Mouse (Mus musculus): Measurements from ENCODE around the gene Rxrg.

Rxrg gene

GRCm38 (mm10) chr1:167644866-167645537, 46.8 kb downstream of the Rxrg start:
- peak; percentile 6 for DNase-seq (ENCODE audit: low read depth)

- DNase-seq (ENCODE audit: low read depth): no peak
Observed at GRCm38 (mm10) chr1:167648670-167649069, 50.5 kb downstream of the Rxrg start.

GRCm38 (mm10) chr1:167649122-167649633, 51.0 kb downstream of the Rxrg start:
- DNase-seq (ENCODE audit: low read depth): no peak

GRCm38 (mm10) chr1:167652336-167652735, 54.2 kb downstream of the Rxrg start:
- no peak for DNase-seq (ENCODE audit: low read depth)

- DNase-seq (ENCODE audit: low read depth): no peak
Observed at GRCm38 (mm10) chr1:167659065-167659464, 60.9 kb downstream of the Rxrg start.

- DNase-seq (ENCODE audit: low read depth): peak; percentile 81
Observed at GRCm38 (mm10) chr1:167660521-167661101, 62.4 kb downstream of the Rxrg start.

- no peak for DNase-seq (ENCODE audit: low read depth)
Observed at GRCm38 (mm10) chr1:167661123-167661522, 62.9 kb downstream of the Rxrg start.

GRCm38 (mm10) chr1:167663136-167663535, 65.0 kb downstream of the Rxrg start:
- no peak for DNase-seq (ENCODE audit: low read depth)

- DNase-seq (ENCODE audit: low read depth): no peak
Observed at GRCm38 (mm10) chr1:167669796-167670195, 71.6 kb downstream of the Rxrg start.

GRCm38 (mm10) chr1:167672433-167672987, 74.3 kb downstream of the Rxrg start:
- no peak for DNase-seq (ENCODE audit: low read depth)

- no peak for DNase-seq (ENCODE audit: low read depth)
Observed at GRCm38 (mm10) chr1:167679061-167679460, 80.9 kb downstream of the Rxrg start.

GRCm38 (mm10) chr1:167688001-167688346, 89.8 kb downstream of the Rxrg start:
- DNase-seq (ENCODE audit: low read depth): no peak

GRCm38 (mm10) chr1:167688347-167689231, 90.4 kb downstream of the Rxrg start:
- no peak for DNase-seq (ENCODE audit: low read depth)

GRCm38 (mm10) chr1:167689232-167689261, 90.9 kb downstream of the Rxrg start, which contains the start of gene Lmx1a:
Lmx1a (plus strand) TSS chr1:167689237.
- no peak for DNase-seq (ENCODE audit: low read depth)
